Mouse (Mus musculus) embryonic fibroblast, embryonic 13.5 days (primary cell): ENCODE data around the gene Atp11a.

Source experiments
- CTCF ChIP-seq: IDR thresholded peaks from 2 replicates; pipeline ENCODE4 v1.5.1; 2011; ENCODE audit warnings: mild to moderate bottlenecking, control low read depth, low read length, moderate library complexity, borderline replicate concordance; ENCODE audit not compliant: insufficient read depth
- POLR2A ChIP-seq: IDR thresholded peaks from 2 replicates; pipeline ENCODE4 v1.6.1; 2011; ENCODE audit warnings: low read depth, mild to moderate bottlenecking, control low read depth, low read length, moderate library complexity

DNA sequence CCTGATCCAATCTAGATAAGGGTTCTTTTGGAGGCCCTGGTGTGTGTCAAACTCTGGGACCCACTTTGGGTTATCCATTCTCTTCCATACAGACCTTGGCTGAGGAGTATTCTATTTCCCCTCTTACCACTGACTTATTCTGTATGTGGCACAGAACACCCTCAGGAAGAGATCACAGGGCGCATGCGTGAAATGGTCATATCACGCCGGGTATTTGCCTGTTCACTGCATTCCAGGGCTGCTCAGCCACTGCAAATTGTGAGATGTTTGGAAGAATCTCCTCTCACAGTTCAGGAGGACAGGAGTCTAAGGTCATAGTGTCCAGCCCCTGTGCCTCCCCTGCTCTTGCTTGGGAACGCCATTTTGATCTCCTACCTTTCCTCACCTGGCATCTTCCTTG, 113.8 kb downstream of the Atp11a start:
- no peak for TF ChIP-seq CTCF
- no peak for TF ChIP-seq POLR2A
